Mouse (Mus musculus): ENCODE results near the gene Cacna1d. TPM values are rescaled to one million over a fixed set of nuclear protein-coding genes. Genes with fewer than 3 reads are reported as not detected.

Gene Cacna1d
- total and polyA plus RNA-seq, 2 experiments from 2014 or later = 6.1 to 27.6 TPM

- H3K4me3 ChIP-seq (ENCODE audit: low read length) = no peak overlapping the region
- no peak for TF ChIP-seq CTCF (IDR thresholded peaks at IDR 0.05; ENCODE audit: low read depth)
- no peak overlapping the region for H3K4me2 ChIP-seq (ENCODE audit: low read depth, low read length)
- WGBS = 83% methylated on average over 8 of the region's 8 CpGs
- DNase-seq (ENCODE audit: low spot score) = no peak
- no peaks in the 10 kb centered on the region for H3K9me3 ChIP-seq (ENCODE audit: low read length)
- no peaks in the 10 kb centered on the region for H3K27me3 ChIP-seq (ENCODE audit: insufficient read depth, low read length)
- H3K36me3 ChIP-seq (ENCODE audit: insufficient read depth, low read length) = no peaks in the 10 kb centered on the region
- no peak for ATAC-seq
- no peak overlapping the region for H3K27ac ChIP-seq
- H3K9ac ChIP-seq (replicated peaks; ENCODE audit: low read length) = no peak overlapping the region
- no peaks in the 10 kb centered on the region for H3K4me1 ChIP-seq (ENCODE audit: insufficient read depth, low read length)
These were observed 85.6 kb downstream of the Cacna1d start for GRCm38 (mm10) chr14:30405456-30406225.

DNA sequence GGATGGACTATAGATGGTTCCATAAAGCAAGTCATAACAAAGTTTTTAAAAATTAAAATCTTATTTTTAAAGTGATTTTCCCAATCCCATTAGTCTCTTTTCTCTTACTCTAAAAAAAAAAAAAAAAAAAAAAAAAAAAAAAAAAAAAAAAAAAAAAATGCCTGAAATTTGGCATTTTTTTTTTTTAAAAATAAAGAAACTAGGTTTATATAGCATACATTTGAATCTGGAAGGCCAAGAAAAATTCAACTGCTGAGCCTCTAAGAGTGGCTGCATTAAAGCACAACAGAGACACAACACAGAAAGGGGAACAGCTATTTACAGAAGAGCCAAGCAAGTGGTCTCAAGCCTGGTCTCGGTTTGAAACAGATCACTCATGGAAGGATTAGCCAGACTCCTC, 112.9 kb downstream of the Cacna1d start:
- Histone ChIP-seq H3K9ac (replicated peaks; ENCODE audit: low read length) (no peak overlapping the region), H3K36me3 (ENCODE audit: insufficient read depth, low read length) (no peaks in the 10 kb centered on the region), H3K4me2 (ENCODE audit: low read depth, low read length) (no peak overlapping the region), H3K27ac (no peak overlapping the region), H3K27me3 (ENCODE audit: insufficient read depth, low read length) (no peaks in the 10 kb centered on the region), H3K4me3 (ENCODE audit: low read length) (no peak overlapping the region), H3K4me1 (ENCODE audit: insufficient read depth, low read length) (no peaks in the 10 kb centered on the region), H3K9me3 (ENCODE audit: low read length) (no peaks in the 10 kb centered on the region; the same call in 1 of the 2 replicates)
- no peak for DNase-seq (ENCODE audit: low spot score)
- 60% methylated on average over 1 of the region's 1 CpGs for WGBS
- TF ChIP-seq CTCF (IDR thresholded peaks at IDR 0.05; ENCODE audit: low read depth) = no peak
- no peak for ATAC-seq

GRCm38 (mm10) chr14:30372878-30373277, 118.4 kb downstream of the Cacna1d start:
- Histone ChIP-seq H3K4me1 (ENCODE audit: insufficient read depth, low read length) (no peaks in the 10 kb centered on the region), H3K27ac (no peak overlapping the region), H3K9ac (replicated peaks; ENCODE audit: low read length) (no peak overlapping the region), H3K4me2 (ENCODE audit: low read depth, low read length) (no peak overlapping the region), H3K9me3 (ENCODE audit: low read length) (no peaks in the 10 kb centered on the region; the same call in 1 of the 2 replicates), H3K27me3 (ENCODE audit: insufficient read depth, low read length) (no peaks in the 10 kb centered on the region), H3K36me3 (ENCODE audit: insufficient read depth, low read length) (no peaks in the 10 kb centered on the region), H3K4me3 (ENCODE audit: low read length) (no peak overlapping the region)
- no peak; the same call in 1 of the 2 replicates for TF ChIP-seq CTCF (IDR thresholded peaks at IDR 0.05; ENCODE audit: low read depth)
- WGBS = 40% methylated on average over 1 of the region's 1 CpGs
- ATAC-seq = no peak
- DNase-seq (ENCODE audit: low spot score) = no peak

DNA sequence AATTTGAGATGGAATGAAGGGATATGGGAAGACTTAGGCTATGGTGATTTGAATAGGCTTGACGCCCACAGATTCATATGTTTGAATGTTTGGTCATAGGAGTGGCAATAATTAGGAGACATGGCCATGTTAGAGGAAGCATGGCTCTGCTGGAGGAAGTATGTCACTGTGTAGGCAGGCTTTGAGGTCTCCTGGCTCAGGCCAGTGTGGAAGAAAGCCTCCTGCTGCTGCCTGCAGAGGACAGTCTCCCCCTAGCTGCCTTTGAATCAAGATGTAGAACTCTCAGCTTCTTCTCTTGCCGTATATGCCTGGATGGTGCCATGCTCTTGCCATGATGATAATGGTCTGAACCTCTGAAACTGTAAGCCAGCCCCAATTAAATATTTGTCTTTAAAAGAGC, 120.2 kb downstream of the Cacna1d start:
- ATAC-seq = no peak
- DNase-seq (ENCODE audit: low spot score) = no peak
- Histone ChIP-seq H3K36me3 (ENCODE audit: insufficient read depth, low read length) (no peaks in the 10 kb centered on the region), H3K4me2 (ENCODE audit: low read depth, low read length) (no peak overlapping the region), H3K27ac (no peak overlapping the region), H3K4me1 (ENCODE audit: insufficient read depth, low read length) (no peaks in the 10 kb centered on the region), H3K9ac (replicated peaks; ENCODE audit: low read length) (no peak overlapping the region), H3K27me3 (ENCODE audit: insufficient read depth, low read length) (no peaks in the 10 kb centered on the region), H3K4me3 (ENCODE audit: low read length) (no peak overlapping the region), H3K9me3 (ENCODE audit: low read length) (no peaks in the 10 kb centered on the region; the same call in 1 of the 2 replicates)
- no peak for TF ChIP-seq CTCF (IDR thresholded peaks at IDR 0.05; ENCODE audit: low read depth)
- WGBS = 72% methylated on average over 2 of the region's 2 CpGs

GRCm38 (mm10) chr14:30367074-30367473, 124.2 kb downstream of the Cacna1d start:
- TF ChIP-seq CTCF (IDR thresholded peaks at IDR 0.05; ENCODE audit: low read depth) = no peak
- Histone ChIP-seq H3K9me3 (ENCODE audit: low read length) (no peaks in the 10 kb centered on the region), H3K4me1 (ENCODE audit: insufficient read depth, low read length) (no peaks in the 10 kb centered on the region), H3K4me2 (ENCODE audit: low read depth, low read length) (no peak overlapping the region), H3K4me3 (ENCODE audit: low read length) (no peak overlapping the region), H3K27ac (no peak overlapping the region), H3K27me3 (ENCODE audit: insufficient read depth, low read length) (no peaks in the 10 kb centered on the region), H3K9ac (replicated peaks; ENCODE audit: low read length) (no peak overlapping the region), H3K36me3 (ENCODE audit: insufficient read depth, low read length) (no peaks in the 10 kb centered on the region)
- ATAC-seq = no peak
- WGBS = 78% methylated on average over 4 of the region's 4 CpGs
- no peak for DNase-seq (ENCODE audit: low spot score)

DNA sequence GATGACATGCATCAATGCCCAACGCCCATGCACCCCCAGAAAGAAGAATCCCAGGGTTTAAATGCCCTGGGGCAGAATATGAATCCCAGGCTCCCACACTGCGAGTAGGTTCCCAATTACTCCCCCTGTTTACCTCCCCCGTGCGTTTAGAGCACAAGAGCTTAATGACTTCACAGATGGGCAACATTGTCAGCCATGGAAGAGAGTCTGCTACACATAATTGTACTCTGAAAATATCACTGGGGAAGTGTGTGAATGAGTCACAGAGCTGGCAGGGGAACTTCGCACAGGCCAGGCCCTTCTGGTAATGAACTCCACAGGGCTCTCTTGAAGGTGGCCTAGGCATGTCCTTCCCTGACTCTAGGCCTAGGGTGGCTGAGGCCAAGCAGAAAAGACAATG, 125.4 kb downstream of the Cacna1d start:
- TF ChIP-seq CTCF (IDR thresholded peaks at IDR 0.05; ENCODE audit: low read depth) = no peak
- no peaks in the 10 kb centered on the region for H3K27me3 ChIP-seq (ENCODE audit: insufficient read depth, low read length)
- no peak for DNase-seq (ENCODE audit: low spot score)
- H3K4me2 ChIP-seq (ENCODE audit: low read depth, low read length) = no peak overlapping the region
- H3K9ac ChIP-seq (replicated peaks; ENCODE audit: low read length) = no peak overlapping the region
- H3K4me3 ChIP-seq (ENCODE audit: low read length) = no peak overlapping the region
- ATAC-seq = no peak
- no peaks in the 10 kb centered on the region for H3K36me3 ChIP-seq (ENCODE audit: insufficient read depth, low read length)
- H3K4me1 ChIP-seq (ENCODE audit: insufficient read depth, low read length) = no peaks in the 10 kb centered on the region
- WGBS = 64% methylated on average over 5 of the region's 5 CpGs
- no peaks in the 10 kb centered on the region for H3K9me3 ChIP-seq (ENCODE audit: low read length)
- H3K27ac ChIP-seq = no peak overlapping the region

- DNase-seq (ENCODE audit: low spot score) (no peak), ATAC-seq (no peak)
- no peaks in the 10 kb centered on the region for H3K36me3 ChIP-seq (ENCODE audit: insufficient read depth, low read length)
- H3K27me3 ChIP-seq (ENCODE audit: insufficient read depth, low read length) = no peaks in the 10 kb centered on the region
- H3K27ac ChIP-seq = no peak overlapping the region
- no peaks in the 10 kb centered on the region for H3K9me3 ChIP-seq (ENCODE audit: low read length)
- WGBS = 62% methylated on average over 3 of the region's 3 CpGs
- H3K4me2 ChIP-seq (ENCODE audit: low read depth, low read length) = no peak overlapping the region
- TF ChIP-seq CTCF (IDR thresholded peaks at IDR 0.05; ENCODE audit: low read depth) = no peak
- H3K9ac ChIP-seq (replicated peaks; ENCODE audit: low read length) = no peak overlapping the region
- H3K4me3 ChIP-seq (ENCODE audit: low read length) = no peak overlapping the region
- no peaks in the 10 kb centered on the region for H3K4me1 ChIP-seq (ENCODE audit: insufficient read depth, low read length)
These were observed 127.6 kb downstream of the Cacna1d start for GRCm38 (mm10) chr14:30363487-30364167.

Data from hindbrain, postnatal 0 days (tissue).